Mouse (Mus musculus): ENCODE results near the gene Gcnt2.

DNA sequence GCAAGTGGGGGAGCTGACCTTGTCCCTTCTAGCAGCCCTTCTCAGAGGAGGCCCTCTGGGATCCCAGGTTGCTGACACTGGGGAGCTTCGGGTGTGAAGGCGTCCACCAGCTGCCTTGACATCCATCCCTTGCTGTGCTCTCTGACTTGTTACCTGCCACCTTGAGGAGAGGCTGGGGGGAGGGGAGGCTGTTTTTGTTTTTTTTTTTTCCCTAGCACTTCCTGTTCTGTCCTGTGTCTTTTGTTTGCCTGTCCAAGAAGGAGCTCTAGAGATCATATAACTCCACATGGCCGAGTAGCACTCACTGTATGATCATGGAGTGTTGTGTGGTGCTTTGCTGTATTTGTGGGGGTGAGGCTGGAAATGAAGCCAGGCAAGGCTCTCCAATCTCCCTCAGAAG is 34.0 kb downstream of the Gcnt2 start:
- TF ChIP-seq POLR2A (IDR thresholded peaks at IDR 0.05; ENCODE audit: insufficient read depth, low read depth, low read length): no peak
- TF ChIP-seq CTCF (IDR thresholded peaks at IDR 0.05; ENCODE audit: insufficient read depth, low read depth, low read length): no peak

Measured in olfactory bulb, adult 2 months (tissue).